Mouse (Mus musculus): ENCODE data around the gene Ctnna2. TPM values are rescaled to one million over a fixed set of nuclear protein-coding genes. Genes with fewer than 3 reads are reported as not detected.

The Ctnna2 gene
- polyA plus RNA-seq, 1 experiment from 2014 or later = 0.83 TPM

- Histone ChIP-seq H3K4me1 (replicated peaks; ENCODE audit: control insufficient read depth, insufficient read depth, low read length) (no peaks in the 10 kb centered on the region), H3K36me3 (ENCODE audit: control insufficient read depth, insufficient read depth, low read length) (no peaks in the 10 kb centered on the region), H3K9ac (ENCODE audit: low read length) (no peak overlapping the region), H3K27me3 (ENCODE audit: control insufficient read depth, insufficient read depth, low read depth, low read length) (no peaks in the 10 kb centered on the region), H3K4me2 (ENCODE audit: low read depth, low read length) (no peak overlapping the region), H3K9me3 (ENCODE audit: control insufficient read depth, low read length) (no peaks in the 10 kb centered on the region), H3K4me3 (ENCODE audit: low read length) (no peak overlapping the region), H3K27ac (ENCODE audit: low read length) (no peak overlapping the region)
- ATAC-seq (ENCODE audit: low read depth) = no peak
- WGBS = 16% methylated on average over 5 of the region's 5 CpGs
Observed at GRCm38 (mm10) chr6:77511805-77512204, 467.7 kb downstream of the Ctnna2 start.

GRCm38 (mm10) chr6:77491721-77492120 lies 487.8 kb downstream of the Ctnna2 start:
- no peak overlapping the region for H3K4me2 ChIP-seq (ENCODE audit: low read depth, low read length)
- no peak overlapping the region for H3K9ac ChIP-seq (ENCODE audit: low read length)
- 76% methylated on average over 5 of the region's 5 CpGs for WGBS
- H3K9me3 ChIP-seq (ENCODE audit: control insufficient read depth, low read length) = no peaks in the 10 kb centered on the region
- H3K27ac ChIP-seq (ENCODE audit: low read length) = no peak overlapping the region
- no peaks in the 10 kb centered on the region for H3K4me1 ChIP-seq (replicated peaks; ENCODE audit: control insufficient read depth, insufficient read depth, low read length)
- H3K4me3 ChIP-seq (ENCODE audit: low read length) = no peak overlapping the region
- ATAC-seq (ENCODE audit: low read depth) = no peak
- H3K27me3 ChIP-seq (ENCODE audit: control insufficient read depth, insufficient read depth, low read depth, low read length) = no peaks in the 10 kb centered on the region
- no peaks in the 10 kb centered on the region for H3K36me3 ChIP-seq (ENCODE audit: control insufficient read depth, insufficient read depth, low read length)

GRCm38 (mm10) chr6:77486658-77487057 lies 492.8 kb downstream of the Ctnna2 start:
- Histone ChIP-seq H3K27me3 (ENCODE audit: control insufficient read depth, insufficient read depth, low read depth, low read length) (no peaks in the 10 kb centered on the region), H3K36me3 (ENCODE audit: control insufficient read depth, insufficient read depth, low read length) (no peaks in the 10 kb centered on the region), H3K27ac (ENCODE audit: low read length) (no peak overlapping the region), H3K9me3 (ENCODE audit: control insufficient read depth, low read length) (peaks cover 5% of the 10 kb centered on the region), H3K9ac (ENCODE audit: low read length) (no peak overlapping the region), H3K4me1 (replicated peaks; ENCODE audit: control insufficient read depth, insufficient read depth, low read length) (no peaks in the 10 kb centered on the region), H3K4me2 (ENCODE audit: low read depth, low read length) (no peak overlapping the region), H3K4me3 (ENCODE audit: low read length) (no peak overlapping the region)
- WGBS = 89% methylated on average over 3 of the region's 3 CpGs
- ATAC-seq (ENCODE audit: low read depth) = no peak

- no peaks in the 10 kb centered on the region for H3K4me1 ChIP-seq (replicated peaks; ENCODE audit: control insufficient read depth, insufficient read depth, low read length)
- H3K9me3 ChIP-seq (ENCODE audit: control insufficient read depth, low read length) = peaks cover 5% of the 10 kb centered on the region
- no peak overlapping the region for H3K27ac ChIP-seq (ENCODE audit: low read length)
- no peak overlapping the region for H3K9ac ChIP-seq (ENCODE audit: low read length)
- H3K4me3 ChIP-seq (ENCODE audit: low read length) = no peak overlapping the region
- ATAC-seq (ENCODE audit: low read depth) = no peak
- no peak overlapping the region for H3K4me2 ChIP-seq (ENCODE audit: low read depth, low read length)
- 78% methylated on average over 3 of the region's 3 CpGs for WGBS
- no peaks in the 10 kb centered on the region for H3K36me3 ChIP-seq (ENCODE audit: control insufficient read depth, insufficient read depth, low read length)
- H3K27me3 ChIP-seq (ENCODE audit: control insufficient read depth, insufficient read depth, low read depth, low read length) = no peaks in the 10 kb centered on the region
Observed at GRCm38 (mm10) chr6:77482081-77482480, 497.4 kb downstream of the Ctnna2 start.

- Histone ChIP-seq H3K4me1 (replicated peaks; ENCODE audit: control insufficient read depth, insufficient read depth, low read length) (no peaks in the 10 kb centered on the region), H3K9me3 (ENCODE audit: control insufficient read depth, low read length) (no peaks in the 10 kb centered on the region), H3K27ac (ENCODE audit: low read length) (no peak overlapping the region), H3K36me3 (ENCODE audit: control insufficient read depth, insufficient read depth, low read length) (no peaks in the 10 kb centered on the region), H3K4me3 (ENCODE audit: low read length) (no peak overlapping the region), H3K4me2 (ENCODE audit: low read depth, low read length) (no peak overlapping the region), H3K9ac (ENCODE audit: low read length) (no peak overlapping the region), H3K27me3 (ENCODE audit: control insufficient read depth, insufficient read depth, low read depth, low read length) (no peaks in the 10 kb centered on the region)
- ATAC-seq (ENCODE audit: low read depth) = no peak
- WGBS = 57% methylated on average over 1 of the region's 1 CpGs
Observed at GRCm38 (mm10) chr6:77475354-77475753, 504.1 kb downstream of the Ctnna2 start.

- H3K4me1 ChIP-seq (replicated peaks; ENCODE audit: control insufficient read depth, insufficient read depth, low read length) = no peaks in the 10 kb centered on the region
- WGBS = 83% methylated on average over 7 of the region's 7 CpGs
- H3K4me2 ChIP-seq (ENCODE audit: low read depth, low read length) = no peak overlapping the region
- H3K27ac ChIP-seq (ENCODE audit: low read length) = no peak overlapping the region
- H3K4me3 ChIP-seq (ENCODE audit: low read length) = no peak overlapping the region
- no peak for ATAC-seq (ENCODE audit: low read depth)
- H3K9me3 ChIP-seq (ENCODE audit: control insufficient read depth, low read length) = no peaks in the 10 kb centered on the region
- no peaks in the 10 kb centered on the region for H3K27me3 ChIP-seq (ENCODE audit: control insufficient read depth, insufficient read depth, low read depth, low read length)
- H3K9ac ChIP-seq (ENCODE audit: low read length) = no peak overlapping the region
- H3K36me3 ChIP-seq (ENCODE audit: control insufficient read depth, insufficient read depth, low read length) = no peaks in the 10 kb centered on the region
Observed at GRCm38 (mm10) chr6:77473256-77473655, 506.2 kb downstream of the Ctnna2 start.

GRCm38 (mm10) chr6:77468058-77468457 lies 511.4 kb downstream of the Ctnna2 start:
- no peaks in the 10 kb centered on the region for H3K36me3 ChIP-seq (ENCODE audit: control insufficient read depth, insufficient read depth, low read length)
- H3K9me3 ChIP-seq (ENCODE audit: control insufficient read depth, low read length) = no peaks in the 10 kb centered on the region
- H3K4me3 ChIP-seq (ENCODE audit: low read length) = no peak overlapping the region
- no peak overlapping the region for H3K9ac ChIP-seq (ENCODE audit: low read length)
- no peaks in the 10 kb centered on the region for H3K27me3 ChIP-seq (ENCODE audit: control insufficient read depth, insufficient read depth, low read depth, low read length)
- ATAC-seq (ENCODE audit: low read depth) = no peak
- H3K4me2 ChIP-seq (ENCODE audit: low read depth, low read length) = no peak overlapping the region
- no peak overlapping the region for H3K27ac ChIP-seq (ENCODE audit: low read length)
- WGBS = 86% methylated on average over 3 of the region's 3 CpGs
- H3K4me1 ChIP-seq (replicated peaks; ENCODE audit: control insufficient read depth, insufficient read depth, low read length) = no peaks in the 10 kb centered on the region

- Histone ChIP-seq H3K4me3 (ENCODE audit: low read length) (no peak overlapping the region), H3K4me2 (ENCODE audit: low read depth, low read length) (no peak overlapping the region), H3K27me3 (ENCODE audit: control insufficient read depth, insufficient read depth, low read depth, low read length) (no peaks in the 10 kb centered on the region), H3K9me3 (ENCODE audit: control insufficient read depth, low read length) (no peaks in the 10 kb centered on the region), H3K36me3 (ENCODE audit: control insufficient read depth, insufficient read depth, low read length) (no peaks in the 10 kb centered on the region), H3K9ac (ENCODE audit: low read length) (no peak overlapping the region), H3K27ac (ENCODE audit: low read length) (no peak overlapping the region), H3K4me1 (replicated peaks; ENCODE audit: control insufficient read depth, insufficient read depth, low read length) (no peaks in the 10 kb centered on the region)
- WGBS = 36% methylated on average over 1 of the region's 1 CpGs
- no peak for ATAC-seq (ENCODE audit: low read depth)
Observed at GRCm38 (mm10) chr6:77462737-77463136, 516.8 kb downstream of the Ctnna2 start.

- ATAC-seq (ENCODE audit: low read depth) = no peak
- H3K4me3 ChIP-seq (ENCODE audit: low read length) = no peak overlapping the region
- WGBS = 60% methylated on average over 2 of the region's 2 CpGs
- no peak overlapping the region for H3K9ac ChIP-seq (ENCODE audit: low read length)
- no peaks in the 10 kb centered on the region for H3K27me3 ChIP-seq (ENCODE audit: control insufficient read depth, insufficient read depth, low read depth, low read length)
- no peak overlapping the region for H3K27ac ChIP-seq (ENCODE audit: low read length)
- no peaks in the 10 kb centered on the region for H3K4me1 ChIP-seq (replicated peaks; ENCODE audit: control insufficient read depth, insufficient read depth, low read length)
- H3K4me2 ChIP-seq (ENCODE audit: low read depth, low read length) = no peak overlapping the region
- no peaks in the 10 kb centered on the region for H3K36me3 ChIP-seq (ENCODE audit: control insufficient read depth, insufficient read depth, low read length)
- H3K9me3 ChIP-seq (ENCODE audit: control insufficient read depth, low read length) = no peaks in the 10 kb centered on the region
Observed at GRCm38 (mm10) chr6:77457919-77458318, 521.6 kb downstream of the Ctnna2 start.

- Histone ChIP-seq H3K27me3 (ENCODE audit: control insufficient read depth, insufficient read depth, low read depth, low read length) (no peaks in the 10 kb centered on the region), H3K9ac (ENCODE audit: low read length) (no peak overlapping the region), H3K4me3 (ENCODE audit: low read length) (no peak overlapping the region), H3K4me1 (replicated peaks; ENCODE audit: control insufficient read depth, insufficient read depth, low read length) (no peaks in the 10 kb centered on the region), H3K36me3 (ENCODE audit: control insufficient read depth, insufficient read depth, low read length) (no peaks in the 10 kb centered on the region), H3K9me3 (ENCODE audit: control insufficient read depth, low read length) (no peaks in the 10 kb centered on the region), H3K4me2 (ENCODE audit: low read depth, low read length) (no peak overlapping the region), H3K27ac (ENCODE audit: low read length) (no peak overlapping the region)
- WGBS = 91% methylated on average over 1 of the region's 1 CpGs
- ATAC-seq (ENCODE audit: low read depth) = no peak
Observed at GRCm38 (mm10) chr6:77446861-77447260, 532.6 kb downstream of the Ctnna2 start.
